Mouse (Mus musculus): ENCODE data around the gene Smco2.

Gene Smco2

GRCm38 (mm10) chr6:146898709-146899108, 48.8 kb downstream of the Smco2 start:
- no peak for DNase-seq (ENCODE audit: low read depth, low spot score)

- no peak for DNase-seq (ENCODE audit: low read depth, low spot score)
Measured at GRCm38 (mm10) chr6:146899647-146900046, 49.7 kb downstream of the Smco2 start.

- peak; percentile 55 for DNase-seq (ENCODE audit: low read depth, low spot score)
Measured at GRCm38 (mm10) chr6:146901929-146902328, 52.0 kb downstream of the Smco2 start.

- DNase-seq (ENCODE audit: low read depth, low spot score): no peak
Measured at GRCm38 (mm10) chr6:146903632-146904031, 53.7 kb downstream of the Smco2 start.

GRCm38 (mm10) chr6:146904707-146905106, 54.8 kb downstream of the Smco2 start:
- DNase-seq (ENCODE audit: low read depth, low spot score): no peak

- DNase-seq (ENCODE audit: low read depth, low spot score): no peak
Measured at GRCm38 (mm10) chr6:146906000-146906786, 56.3 kb downstream of the Smco2 start.

GRCm38 (mm10) chr6:146907061-146907794, 57.3 kb downstream of the Smco2 start:
- DNase-seq (ENCODE audit: low read depth, low spot score): no peak

- DNase-seq (ENCODE audit: low read depth, low spot score): no peak
Measured at GRCm38 (mm10) chr6:146907795-146908190, 57.9 kb downstream of the Smco2 start.

GRCm38 (mm10) chr6:146908801-146909200, 58.9 kb downstream of the Smco2 start:
- no peak for DNase-seq (ENCODE audit: low read depth, low spot score)

GRCm38 (mm10) chr6:146909725-146910489, 60.0 kb downstream of the Smco2 start:
- no peak for DNase-seq (ENCODE audit: low read depth, low spot score)

GRCm38 (mm10) chr6:146910801-146911200, 60.9 kb downstream of the Smco2 start:
- DNase-seq (ENCODE audit: low read depth, low spot score): no peak

GRCm38 (mm10) chr6:146912835-146913488, 63.1 kb downstream of the Smco2 start:
- DNase-seq (ENCODE audit: low read depth, low spot score): peak; percentile 77

GRCm38 (mm10) chr6:146913489-146914198, 63.7 kb downstream of the Smco2 start:
- no peak for DNase-seq (ENCODE audit: low read depth, low spot score)

GRCm38 (mm10) chr6:146915808-146916207, 65.9 kb downstream of the Smco2 start:
- no peak for DNase-seq (ENCODE audit: low read depth, low spot score)

- DNase-seq (ENCODE audit: low read depth, low spot score): no peak
Measured at GRCm38 (mm10) chr6:146917396-146917795, 67.5 kb downstream of the Smco2 start.

- DNase-seq (ENCODE audit: low read depth, low spot score): no peak
Measured at GRCm38 (mm10) chr6:146918341-146918740, 68.4 kb downstream of the Smco2 start.
